Mouse (Mus musculus): ENCODE results near the gene Ddx39b.

GRCm38 (mm10) chr17:35204494-35205379 lies 36.8 kb upstream of the Ddx39b start, which contains the start of gene Lta:
- TF ChIP-seq GATA1 (IDR thresholded peaks at IDR 0.05; ENCODE audit: low read length), result no peak
- no peak for TF ChIP-seq TAL1 (IDR thresholded peaks at IDR 0.05; ENCODE audit: low read length)
